Mouse (Mus musculus) lung, postnatal 0 days (tissue): ENCODE results near the gene Ghrh. TPM values are rescaled to one million over a fixed set of nuclear protein-coding genes. Genes with fewer than 3 reads are reported as not detected.

Experiments
- ATAC-seq: fragments of 200-750 bp; cut with Nextera tagmentation; 2 replicates; pipeline ENCODE4 v1.8.0; 2017; ENCODE audit warnings: moderate library complexity
- DNase-seq: peaks from one replicate; pipeline ENCODE4 v3.0.0-alpha.2; 2016; ENCODE audit warnings: low spot score
- H3K27ac ChIP-seq: fragments of 300-500 bp; sonication (generic); 2 replicates; pipeline ENCODE4 v1.5.1; 2014; ENCODE audit warnings: antibody characterized with exemption, mild to moderate bottlenecking, low read length, mixed read lengths
- H3K27me3 ChIP-seq: fragments of 300-500 bp; sonication (generic); replicated peaks from 2 replicates; pipeline ENCODE4 v1.6.1; 2014; ENCODE audit warnings: low read length, mixed read lengths; ENCODE audit not compliant: insufficient read depth
- H3K36me3 ChIP-seq: fragments of 300-500 bp; sonication (generic); 2 replicates; pipeline ENCODE4 v1.6.1; 2014; ENCODE audit warnings: low read length, mixed read lengths; ENCODE audit not compliant: insufficient read depth
- H3K4me1 ChIP-seq: fragments of 300-500 bp; sonication (generic); 2 replicates; pipeline ENCODE4 v1.6.1; 2014; ENCODE audit warnings: antibody characterized with exemption, low read depth, low read length, mixed read lengths; ENCODE audit not compliant: insufficient read depth
- H3K4me2 ChIP-seq: fragments of 300-500 bp; sonication (generic); replicated peaks from 2 replicates; pipeline ENCODE4 v1.6.1; 2014; ENCODE audit warnings: low read depth, mild to moderate bottlenecking, low read length, moderate library complexity, mixed read lengths
- H3K4me3 ChIP-seq: fragments of 300-500 bp; sonication (generic); 2 replicates; pipeline ENCODE4 v1.5.1; 2014; ENCODE audit warnings: low read depth, low read length
- H3K9ac ChIP-seq: fragments of 300-500 bp; sonication (generic); replicated peaks from 2 replicates; pipeline ENCODE4 v1.6.1; 2014; ENCODE audit warnings: low read depth, mild to moderate bottlenecking
- H3K9me3 ChIP-seq: fragments of 300-500 bp; sonication (generic); 2 replicates; pipeline ENCODE4 v1.6.1; 2016; ENCODE audit warnings: low read length, mixed read lengths
- CTCF ChIP-seq: IDR thresholded peaks from 2 replicates; pipeline ENCODE4 v1.5.1; 2016; ENCODE audit warnings: antibody characterized with exemption, mild to moderate bottlenecking
- EP300 ChIP-seq: IDR thresholded peaks from 2 replicates; pipeline ENCODE4 v1.6.1; 2016; ENCODE audit warnings: antibody characterized with exemption, mild to moderate bottlenecking, control low read depth
- WGBS: fragments of 180-500 bp; shearing (Covaris S2); extraction: QIAGEN DNeasy Blood & Tissue Kit; methylation state at CpG from one replicate; pipeline ENCODE4 v1.1.7; 2014; 5-methylcytosine and 5-hydroxymethylcytosine counted together
- polyA plus RNA-seq: library from polyadenylated mRNA; unstranded; fragments of >200 nt; fragmentation: Nextera tagmentation; extraction: Ambion mirVana; gene quantifications from 2 replicates; pipeline ENCODE4 v1.2.1, GENCODE M21; 2015

Gene Ghrh
- polyA plus RNA-seq, 1 experiment from 2014 or later = 0.79 TPM

- WGBS = 68% methylated on average over 5 of the region's 5 CpGs
- TF ChIP-seq EP300 = no peak
- no peak for TF ChIP-seq CTCF
- H3K4me3 ChIP-seq = no peak overlapping the region
- no peaks in the 10 kb centered on the region for H3K4me1 ChIP-seq
- no peak overlapping the region for H3K9ac ChIP-seq
- no peak overlapping the region for H3K4me2 ChIP-seq
- no peaks in the 10 kb centered on the region for H3K36me3 ChIP-seq
- H3K27me3 ChIP-seq = no peaks in the 10 kb centered on the region
- H3K27ac ChIP-seq = no peak overlapping the region
- no peaks in the 10 kb centered on the region for H3K9me3 ChIP-seq
- ATAC-seq (no peak), DNase-seq (no peak)
Observed at GRCm38 (mm10) chr2:157360028-157360427, 12.7 kb upstream of the Ghrh start.

- H3K36me3 ChIP-seq = no peaks in the 10 kb centered on the region
- no peak for DNase-seq
- WGBS = 60% methylated on average over 3 of the region's 3 CpGs
Observed at GRCm38 (mm10) chr2:157354106-157354505, 6.8 kb upstream of the Ghrh start.

GRCm38 (mm10) chr2:157353183-157353582 is 5.9 kb upstream of the Ghrh start:
- H3K27me3 ChIP-seq = no peaks in the 10 kb centered on the region
- no peak overlapping the region for H3K27ac ChIP-seq
- H3K4me1 ChIP-seq = no peaks in the 10 kb centered on the region
- H3K4me2 ChIP-seq = no peak overlapping the region
- H3K9ac ChIP-seq = no peak overlapping the region
- no peak for DNase-seq
- H3K36me3 ChIP-seq = no peaks in the 10 kb centered on the region
- no peak for ATAC-seq
- TF ChIP-seq EP300 = no peak
- no peaks in the 10 kb centered on the region for H3K9me3 ChIP-seq
- H3K4me3 ChIP-seq = no peak overlapping the region
- WGBS = 71% methylated on average over 4 of the region's 4 CpGs

More at GRCm38 (mm10) chr2:157354106-157354505, 6.8 kb upstream of the Ghrh start:
- no peak overlapping the region for H3K9ac ChIP-seq
- no peak for ATAC-seq
- TF ChIP-seq EP300 (no peak), CTCF (no peak)
- no peak overlapping the region for H3K4me3 ChIP-seq
- no peak overlapping the region for H3K4me2 ChIP-seq
- H3K27me3 ChIP-seq = no peaks in the 10 kb centered on the region
- no peak overlapping the region for H3K27ac ChIP-seq
- no peaks in the 10 kb centered on the region for H3K9me3 ChIP-seq
- H3K4me1 ChIP-seq = no peaks in the 10 kb centered on the region

- DNase-seq (no peak), ATAC-seq (no peak)
- Histone ChIP-seq H3K27ac (no peak overlapping the region), H3K36me3 (no peaks in the 10 kb centered on the region), H3K27me3 (no peaks in the 10 kb centered on the region), H3K4me3 (no peak overlapping the region), H3K4me1 (no peaks in the 10 kb centered on the region), H3K4me2 (no peak overlapping the region), H3K9ac (no peak overlapping the region), H3K9me3 (no peaks in the 10 kb centered on the region)
- TF ChIP-seq CTCF (no peak), EP300 (no peak)
- 48% methylated on average over 12 of the region's 12 CpGs for WGBS
Observed at GRCm38 (mm10) chr2:157349121-157349778, 1.9 kb upstream of the Ghrh start.

GRCm38 (mm10) chr2:157343337-157343736 is 4.0 kb downstream of the Ghrh start:
- no peaks in the 10 kb centered on the region for H3K36me3 ChIP-seq
- no peak overlapping the region for H3K4me3 ChIP-seq
- no peak for ATAC-seq
- no peaks in the 10 kb centered on the region for H3K27me3 ChIP-seq
- no peak overlapping the region for H3K27ac ChIP-seq
- TF ChIP-seq EP300 (no peak), CTCF (no peak)
- H3K4me2 ChIP-seq = no peak overlapping the region
- H3K9ac ChIP-seq = no peak overlapping the region
- 55% methylated on average over 6 of the region's 6 CpGs for WGBS
- H3K9me3 ChIP-seq = no peaks in the 10 kb centered on the region
- no peak for DNase-seq
- H3K4me1 ChIP-seq = no peaks in the 10 kb centered on the region

GRCm38 (mm10) chr2:157342328-157342926 is 4.9 kb downstream of the Ghrh start:
- ATAC-seq = no peak
- no peak overlapping the region for H3K4me3 ChIP-seq
- no peaks in the 10 kb centered on the region for H3K27me3 ChIP-seq
- no peak overlapping the region for H3K9ac ChIP-seq
- H3K4me2 ChIP-seq = no peak overlapping the region
- no peaks in the 10 kb centered on the region for H3K36me3 ChIP-seq
- DNase-seq = no peak
- no peaks in the 10 kb centered on the region for H3K9me3 ChIP-seq
- H3K4me1 ChIP-seq = no peaks in the 10 kb centered on the region
- 48% methylated on average over 5 of the region's 5 CpGs for WGBS
- TF ChIP-seq EP300 (no peak), CTCF (no peak)
- no peak overlapping the region for H3K27ac ChIP-seq
